Mouse (Mus musculus) gastrocnemius, postnatal 36 days (tissue): Measurements from ENCODE around the gene Mettl17. TPM values are rescaled to one million over a fixed set of nuclear protein-coding genes. Genes with fewer than 3 reads are reported as not detected.

Experiments
- DNase-seq, 2 experiments: peaks; one replicate each; pipeline ENCODE4 v3.0.0; 2022
- intact Hi-C: fragments of 180-260 bp; cut with DNase I; formaldehyde crosslinking; loops from one replicate; pipeline ENCODE4 v1.15.1; 2025
- total RNA-seq, 2 experiments: library from RNA; stranded (reverse); gene quantifications; 2 replicates each; pipeline ENCODE4 v1.2.3; 2021

Mettl17 gene
- total RNA-seq, 2 experiments from 2014 or later, result 11.7 to 14.4 TPM

- intact Hi-C loops, result no loop called here
- DNase-seq, result no peak
Measured at GRCm38 (mm10) chr14:51893809-51894208, 9.2 kb downstream of the Mettl17 start.

GRCm38 (mm10) chr14:51895071-51895470, 10.4 kb downstream of the Mettl17 start:
- intact Hi-C loops, result no loop called here
- DNase-seq, result no peak

- DNase-seq, result no peak
- intact Hi-C loops, result no loop called here
Measured at GRCm38 (mm10) chr14:51896019-51896418, 11.4 kb downstream of the Mettl17 start.

- intact Hi-C loops, result no loop called here
Measured at GRCm38 (mm10) chr14:51896539-51897170, 12.0 kb downstream of the Mettl17 start.

GRCm38 (mm10) chr14:51899351-51899750, 14.7 kb downstream of the Mettl17 start:
- DNase-seq, result no peak
- intact Hi-C loops, result no loop called here

More at GRCm38 (mm10) chr14:51896539-51897170, 12.0 kb downstream of the Mettl17 start:
- DNase-seq, result no peak

- intact Hi-C loops, result loop anchor here (1.0 kb wide), 1 partner anchor 28 kb away; no protein-coding TSS in a partner anchor
- peak; percentile 70 to 73 for DNase-seq
Measured at GRCm38 (mm10) chr14:51902806-51903710, 18.4 kb downstream of the Mettl17 start.

- intact Hi-C loops, result no loop called here
- DNase-seq, result no peak
Measured at GRCm38 (mm10) chr14:51903782-51904181, 19.1 kb downstream of the Mettl17 start.

- intact Hi-C loops, result no loop called here
- no peak for DNase-seq
Measured at GRCm38 (mm10) chr14:51904706-51905105, 20.1 kb downstream of the Mettl17 start.

GRCm38 (mm10) chr14:51906102-51906501, 21.5 kb downstream of the Mettl17 start:
- DNase-seq, result no peak
- intact Hi-C loops, result no loop called here

- no peak for DNase-seq
- intact Hi-C loops, result no loop called here
Measured at GRCm38 (mm10) chr14:51911301-51911700, 26.7 kb downstream of the Mettl17 start.

GRCm38 (mm10) chr14:51912391-51913061, 27.9 kb downstream of the Mettl17 start:
- no peak for DNase-seq
- intact Hi-C loops, result no loop called here

- DNase-seq, result peak; percentile 78 to 87
- intact Hi-C loops, result no loop called here
Measured at GRCm38 (mm10) chr14:51913062-51913959, 28.7 kb downstream of the Mettl17 start.

- intact Hi-C loops, result no loop called here
- DNase-seq, result peak; percentile 79 to 90
Measured at GRCm38 (mm10) chr14:51913960-51914762, 29.5 kb downstream of the Mettl17 start, which contains the start of gene Ndrg2. Gene Ndrg2 (minus strand): TSS chr14:51914158.

GRCm38 (mm10) chr14:51915030-51915429, 30.4 kb downstream of the Mettl17 start:
- intact Hi-C loops, result no loop called here
- no peak for DNase-seq

- intact Hi-C loops, result no loop called here
- no peak for DNase-seq
Measured at GRCm38 (mm10) chr14:51916539-51916938, 31.9 kb downstream of the Mettl17 start.

GRCm38 (mm10) chr14:51918125-51918524, 33.5 kb downstream of the Mettl17 start, which contains the start of gene Tppp2:
Gene Tppp2 (plus strand): TSS chr14:51918425.
- no peak for DNase-seq
- intact Hi-C loops, result no loop called here

- no peak for DNase-seq
- intact Hi-C loops, result no loop called here
Measured at GRCm38 (mm10) chr14:51918966-51919365, 34.3 kb downstream of the Mettl17 start.

- intact Hi-C loops, result no loop called here
- DNase-seq, result peak; percentile 70 to 74
Measured at GRCm38 (mm10) chr14:51921759-51922570, 37.3 kb downstream of the Mettl17 start.
